In the genomic region with DNA sequence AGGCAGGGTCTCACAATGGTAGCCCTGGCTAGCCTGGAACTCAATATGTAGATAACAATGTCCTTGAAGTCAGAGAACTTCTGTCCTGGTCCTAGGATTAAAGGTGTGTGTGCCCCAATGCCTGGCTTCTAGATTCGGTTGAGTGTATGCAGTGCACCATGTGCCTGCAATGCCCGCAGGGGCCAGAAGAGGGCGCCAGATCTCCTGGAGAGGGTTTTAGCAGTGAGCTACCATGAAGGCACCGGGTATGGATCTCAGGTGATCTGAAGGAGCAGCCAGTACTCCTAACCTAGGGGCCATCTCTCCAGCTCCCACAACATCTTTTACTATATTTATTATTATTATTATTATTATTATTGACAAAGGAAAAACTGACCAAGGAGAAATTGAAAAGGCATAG, we compare ENCODE assay signal across 9 mouse cellular contexts. TPM values are rescaled to one million over a fixed set of nuclear protein-coding genes. Genes with fewer than 3 reads are reported as not detected.
DNase-seq lines count a peak whose midpoint lies in the region; ATAC-seq and TF ChIP-seq lines count a peak whose summit lies in the region.
"Had no signal": no experiment of that assay in that cellular context is flagged by ENCODE, and none has a peak within 500 bp of the region (broad histone marks: within the 10 kb centered on the region; RNA-seq: fewer than 3 reads in every experiment).

No protein-coding gene starts in this region.

- H3K27me3 ChIP-seq in heart, embryonic 12.5 days (replicated peaks): no peaks in the 10 kb centered on the region
- no peaks in the 10 kb centered on the region for H3K27me3 ChIP-seq in liver, embryonic 16.5 days (ENCODE audit: control insufficient read depth, insufficient read depth, low read depth, low read length)

- no peak for TF ChIP-seq POLR2A in embryonic fibroblast, embryonic 13.5 days (IDR thresholded peaks at IDR 0.05; ENCODE audit: low read depth, low read length)

- no peak overlapping the region for H3K27ac ChIP-seq in embryonic fibroblast, embryonic 13.5 days (ENCODE audit: insufficient read depth, low read length)
- H3K27ac ChIP-seq in heart, embryonic 12.5 days (ENCODE audit: poor library complexity, severe bottlenecking): no peak overlapping the region
- no peak overlapping the region for H3K27ac ChIP-seq in liver, embryonic 16.5 days (ENCODE audit: low read length)

- peaks cover 8% of the 10 kb centered on the region; the same call in 1 of the 2 replicates for H3K4me1 ChIP-seq in embryonic fibroblast, embryonic 13.5 days (ENCODE audit: control insufficient read depth, insufficient read depth, low read length)
- H3K4me1 ChIP-seq in heart, embryonic 12.5 days (replicated peaks): peaks cover 55% of the 10 kb centered on the region
- H3K4me1 ChIP-seq in liver, embryonic 16.5 days (ENCODE audit: control insufficient read depth, low read depth, low read length): peaks cover 24% of the 10 kb centered on the region

- DNase-seq in CD8-positive naive resting alpha-beta T cell, adult 2 months (ENCODE audit: low read depth in 2 of 2, low spot score in 2 of 2): peak; percentile 78 to 80
- peak; percentile 86 to 91 for DNase-seq in adrenal gland, postnatal 36 days
- peak; percentile 86 for DNase-seq in kidney, postnatal 14 days
- DNase-seq in ovary, postnatal 14 days (ENCODE audit: low spot score): peak; percentile 92
- DNase-seq in thymus, postnatal 0 days (ENCODE audit: low spot score): peak; percentile 83

- peak; percentile 24; the same call in 1 of the 2 replicates for ATAC-seq in heart, embryonic 12.5 days (ENCODE audit: insufficient number of reproducible peaks, low FRiP score)
- peak; percentile 55 for ATAC-seq in liver, embryonic 16.5 days (ENCODE audit: low read depth)

- no peak overlapping the region for H3K4me2 ChIP-seq in heart, embryonic 12.5 days
- no peak overlapping the region for H3K4me2 ChIP-seq in liver, embryonic 16.5 days (ENCODE audit: low read depth, low read length)

- 9% methylated on average over 4 of the region's 4 CpGs for WGBS in heart, embryonic 12.5 days
- 3% methylated on average over 4 of the region's 4 CpGs for WGBS in liver, embryonic 16.5 days (ENCODE audit: insufficient replicate concordance)

- no peak overlapping the region for H3K4me3 ChIP-seq in embryonic fibroblast, embryonic 13.5 days (ENCODE audit: insufficient read depth, low read length)
- H3K4me3 ChIP-seq in heart, embryonic 12.5 days: no peak overlapping the region
- no peak overlapping the region for H3K4me3 ChIP-seq in liver, embryonic 16.5 days (ENCODE audit: low read depth, low read length)

- no peak overlapping the region for H3K9ac ChIP-seq in heart, embryonic 12.5 days
- no peak overlapping the region for H3K9ac ChIP-seq in liver, embryonic 16.5 days (ENCODE audit: low read depth, low read length)

- no peaks in the 10 kb centered on the region for H3K9me3 ChIP-seq in heart, embryonic 12.5 days (replicated peaks)
- H3K9me3 ChIP-seq in liver, embryonic 16.5 days (replicated peaks; ENCODE audit: control insufficient read depth, low read length): no peaks in the 10 kb centered on the region

- peaks cover 46% of the 10 kb centered on the region for H3K36me3 ChIP-seq in heart, embryonic 12.5 days
- peaks cover 26% of the 10 kb centered on the region for H3K36me3 ChIP-seq in liver, embryonic 16.5 days (ENCODE audit: control insufficient read depth, insufficient read depth)

- TF ChIP-seq CTCF in embryonic fibroblast, embryonic 13.5 days (IDR thresholded peaks at IDR 0.05; ENCODE audit: borderline replicate concordance, insufficient read depth, low read length): peak; percentile 79

RNA-seq across cellular contexts. Expression of a gene that starts 37.2 kb away (rescaled TPM):
- total RNA-seq in adrenal gland, postnatal 36 days (2021): 10 to 100 TPM; 16.5 to 18.8 TPM
- 21.0 and 22.9 TPM in 2 replicates for polyA plus RNA-seq in embryonic fibroblast, embryonic 13.5 days (2011; ENCODE audit: insufficient read length, low read depth, missing spikeins)
- 19.0 and 21.4 TPM in 2 replicates for polyA plus RNA-seq in heart, embryonic 12.5 days (2016; fragmentation: Nextera tagmentation; extraction: Ambion mirVana)
- 6.1 and 6.8 TPM in 2 replicates for polyA plus RNA-seq in liver, embryonic 16.5 days (2015; fragmentation: Nextera tagmentation; extraction: Ambion mirVana)
- 4.2 and 4.4 TPM in 2 replicates for polyA plus RNA-seq in thymus, postnatal 0 days (2015; fragmentation: Nextera tagmentation; extraction: Ambion mirVana)

RNA-seq across cellular contexts. Expression of a gene that starts 47.0 kb away (rescaled TPM):
- total RNA-seq in adrenal gland, postnatal 36 days (2021): not detected
- polyA plus RNA-seq in embryonic fibroblast, embryonic 13.5 days (2011; ENCODE audit: insufficient read length, low read depth, missing spikeins): not detected in 2 replicates
- not detected in 2 replicates for polyA plus RNA-seq in heart, embryonic 12.5 days (2016; fragmentation: Nextera tagmentation; extraction: Ambion mirVana)
- 0.21 TPM in 1 of 2 replicates, not detected in the other for polyA plus RNA-seq in liver, embryonic 16.5 days (2015; fragmentation: Nextera tagmentation; extraction: Ambion mirVana)
- polyA plus RNA-seq in thymus, postnatal 0 days (2015; fragmentation: Nextera tagmentation; extraction: Ambion mirVana): 0.08 and 0.16 TPM in 2 replicates
- polyA plus RNA-seq: heart, embryonic 14.5 days had no signal

RNA-seq across cellular contexts. Expression of a gene that starts 48.0 kb away (rescaled TPM):
- total RNA-seq in adrenal gland, postnatal 36 days (2021): 10 to 100 TPM; 47.9 to 60.1 TPM
- 158 and 229 TPM in 2 replicates for polyA plus RNA-seq in embryonic fibroblast, embryonic 13.5 days (2011; ENCODE audit: insufficient read length, low read depth, missing spikeins)
- polyA plus RNA-seq in heart, embryonic 12.5 days (2016; fragmentation: Nextera tagmentation; extraction: Ambion mirVana): 137 and 141 TPM in 2 replicates
- polyA plus RNA-seq in liver, embryonic 16.5 days (2015; fragmentation: Nextera tagmentation; extraction: Ambion mirVana): 40.8 and 40.9 TPM in 2 replicates
- 71.3 and 75.3 TPM in 2 replicates for polyA plus RNA-seq in thymus, postnatal 0 days (2015; fragmentation: Nextera tagmentation; extraction: Ambion mirVana)
